In the genomic region with DNA sequence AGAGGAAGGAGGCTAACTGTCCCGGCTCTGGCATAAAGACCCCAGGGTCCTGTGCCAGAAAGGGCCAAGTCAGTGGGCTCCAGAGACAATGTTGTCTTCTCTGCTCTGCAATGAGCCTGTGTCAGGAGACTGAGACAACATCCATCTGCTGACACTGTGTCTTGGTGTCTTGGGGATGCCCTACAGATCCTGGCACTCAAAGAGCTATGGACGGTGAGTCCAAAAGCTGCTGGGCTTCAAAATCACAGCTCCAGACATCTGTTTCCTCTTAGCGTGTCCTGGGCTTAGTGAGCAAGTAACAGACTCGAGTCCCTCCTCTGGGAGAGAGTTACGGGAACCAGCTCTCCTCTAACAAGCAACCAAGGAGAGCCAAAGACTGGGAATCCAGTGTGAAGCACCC, we compare ENCODE assay signal across 18 mouse cellular contexts. TPM values are rescaled to one million over a fixed set of nuclear protein-coding genes. Genes with fewer than 3 reads are reported as not detected.
DNase-seq lines count a peak whose midpoint lies in the region; ATAC-seq and TF ChIP-seq lines count a peak whose summit lies in the region.
"Had no signal": no experiment of that assay in that cellular context is flagged by ENCODE, and none has a peak within 500 bp of the region (broad histone marks: within the 10 kb centered on the region; RNA-seq: fewer than 3 reads in every experiment).

No protein-coding gene starts in this region.

- no peak for TF ChIP-seq CTCF in gastrocnemius, adult 2 months (IDR thresholded peaks at IDR 0.05)
- no peak for TF ChIP-seq CTCF in lung, postnatal 0 days (IDR thresholded peaks at IDR 0.05)

- no peak overlapping the region for H3K4me2 ChIP-seq in lung, postnatal 0 days (replicated peaks; ENCODE audit: low read depth, low read length)
- H3K4me2 ChIP-seq: forebrain, embryonic 13.5 days; hindbrain, embryonic 13.5 days; liver, embryonic 13.5 days; neural tube, embryonic 15.5 days had no signal

- H3K36me3 ChIP-seq in lung, postnatal 0 days (ENCODE audit: insufficient read depth, low read length): no peaks in the 10 kb centered on the region
- H3K36me3 ChIP-seq: hindbrain, embryonic 13.5 days; liver, embryonic 13.5 days; neural tube, embryonic 15.5 days had no signal

- peak overlapping the region; percentile 51 for H3K27ac ChIP-seq in gastrocnemius, adult 2 months
- H3K27ac ChIP-seq in lung, postnatal 0 days (ENCODE audit: low read length): no peak overlapping the region
- H3K27ac ChIP-seq: forebrain, embryonic 13.5 days; hindbrain, embryonic 13.5 days; liver, embryonic 13.5 days; neural tube, embryonic 15.5 days had no signal

- no peaks in the 10 kb centered on the region for H3K9me3 ChIP-seq in lung, postnatal 0 days (ENCODE audit: low read length)
- H3K9me3 ChIP-seq: forebrain, embryonic 13.5 days; hindbrain, embryonic 13.5 days; liver, embryonic 13.5 days; neural tube, embryonic 15.5 days had no signal

- intact Hi-C loops in gastrocnemius, adult 2 months (cut with DNase I): no loop called here

- peaks cover 7% of the 10 kb centered on the region; the same call in 1 of the 2 replicates for H3K4me1 ChIP-seq in lung, postnatal 0 days (ENCODE audit: insufficient read depth, low read depth, low read length)
- H3K4me1 ChIP-seq: forebrain, embryonic 13.5 days; hindbrain, embryonic 13.5 days; liver, embryonic 13.5 days; neural tube, embryonic 15.5 days had no signal

- H3K27me3 ChIP-seq in lung, postnatal 0 days (replicated peaks; ENCODE audit: insufficient read depth, low read length): no peaks in the 10 kb centered on the region
- H3K27me3 ChIP-seq: forebrain, embryonic 13.5 days; liver, embryonic 13.5 days; neural tube, embryonic 15.5 days had no signal

- TF ChIP-seq EP300 in lung, postnatal 0 days (IDR thresholded peaks at IDR 0.05): no peak

- DNase-seq in gastrocnemius, adult 2 months: peak; percentile 49
- DNase-seq in gastrocnemius, postnatal 4 days (ENCODE audit: low spot score in 2 of 2): no peak
- DNase-seq in lung, postnatal 0 days (ENCODE audit: low spot score): peak; percentile 24
- DNase-seq in lung, postnatal 4 days: no peak
- DNase-seq in gastrocnemius, postnatal 25 days: peak; percentile 54
- DNase-seq in right cerebral cortex, postnatal 36 days (ENCODE audit: low spot score in 2 of 2): no peak
- no peak for DNase-seq in spleen, adult 12 weeks (ENCODE audit: low spot score)
- DNase-seq: adrenal gland, postnatal 25 days; cerebellum, adult 2 months; kidney, adult 9 months; liver, embryonic 13.5 days; midbrain, embryonic 14.5 days; right cerebral cortex, postnatal 4 days; thymus, adult 18-20 months had no signal

- WGBS in lung, postnatal 0 days: 57% methylated on average over 5 of the region's 5 CpGs

- H3K4me3 ChIP-seq in gastrocnemius, adult 2 months: no peak overlapping the region
- H3K4me3 ChIP-seq in lung, postnatal 0 days (ENCODE audit: low read depth, low read length): no peak overlapping the region
- H3K4me3 ChIP-seq: forebrain, embryonic 13.5 days; hindbrain, embryonic 13.5 days; liver, embryonic 13.5 days; myocyte; neural tube, embryonic 15.5 days had no signal

- no peak overlapping the region for H3K9ac ChIP-seq in lung, postnatal 0 days (replicated peaks; ENCODE audit: low read depth)
- H3K9ac ChIP-seq: forebrain, embryonic 13.5 days; hindbrain, embryonic 13.5 days; liver, embryonic 13.5 days; neural tube, embryonic 15.5 days had no signal

- ATAC-seq in lung, postnatal 0 days: peak; percentile 24; the same call in 1 of the 2 replicates
- ATAC-seq: forebrain, embryonic 13.5 days had no signal

RNA-seq across cellular contexts. Expression of a gene that starts 6.2 kb away (rescaled TPM):
- total RNA-seq in gastrocnemius, adult 2 months (2021): 10 to 100 TPM in 1 of 2 experiments, 1 to 10 TPM in 1; 5.9 to 15.6 TPM
- total RNA-seq in gastrocnemius, postnatal 4 days (2021): 100 to 1,000 TPM; 134 to 155 TPM
- 5.1 and 5.4 TPM in 2 replicates for polyA plus RNA-seq in lung, postnatal 0 days (2015; fragmentation: Nextera tagmentation; extraction: Ambion mirVana)
- 10 to 100 TPM; 10.5 to 12.9 TPM for total RNA-seq in gastrocnemius, postnatal 25 days (2021)

Comparison
In these comparisons a context has a peak if more than half of its experiments do, and no peak if none do; other contexts are left out.
1. DNase-seq: peak in gastrocnemius, adult 2 months (single experiment), lung, postnatal 0 days (single experiment) and gastrocnemius, postnatal 25 days (single experiment); none in gastrocnemius, postnatal 4 days (0 of 2), lung, postnatal 4 days (0 of 2), right cerebral cortex, postnatal 36 days (0 of 2) and spleen, adult 12 weeks (single experiment).
2. RNA of a gene that starts 6.2 kb away (total RNA-seq): 134 to 155 TPM in gastrocnemius, postnatal 4 days; 5.9 to 15.6 TPM in gastrocnemius, adult 2 months and 10.5 to 12.9 TPM in gastrocnemius, postnatal 25 days; every median in the first group is over 4 times any median in the second.